Mouse (Mus musculus) kidney, postnatal 0 days (tissue): ENCODE data around the gene Lrrc25. TPM values are rescaled to one million over a fixed set of nuclear protein-coding genes. Genes with fewer than 3 reads are reported as not detected.

Experiments used
- ATAC-seq: fragments of 200-750 bp; cut with Nextera tagmentation; replicated peaks from 2 replicates; pipeline ENCODE4 v1.8.0; 2017; ENCODE audit warnings: low read depth, moderate number of reproducible peaks, moderate TSS enrichment, moderate library complexity; ENCODE audit not compliant: low FRiP score
- DNase-seq: peaks from one replicate; pipeline ENCODE4 v3.0.0-alpha.2; 2016; ENCODE audit warnings: low spot score
- H3K27ac ChIP-seq: fragments of 300-500 bp; sonication (generic); 2 replicates; pipeline ENCODE4 v1.5.1; 2014; ENCODE audit warnings: mild to moderate bottlenecking
- H3K27me3 ChIP-seq: fragments of 300-500 bp; sonication (generic); 2 replicates; pipeline ENCODE4 v1.6.1; 2014; ENCODE audit warnings: low read length, mixed read lengths; ENCODE audit not compliant: insufficient read depth
- H3K36me3 ChIP-seq: fragments of 300-500 bp; sonication (generic); 2 replicates; pipeline ENCODE4 v1.6.1; 2014; ENCODE audit warnings: low read length, mixed read lengths; ENCODE audit not compliant: insufficient read depth
- H3K4me1 ChIP-seq: fragments of 300-500 bp; sonication (generic); replicated peaks from 2 replicates; pipeline ENCODE4 v1.6.1; 2014; ENCODE audit warnings: antibody characterized with exemption, low read length, mixed read lengths; ENCODE audit not compliant: insufficient read depth
- H3K4me2 ChIP-seq: fragments of 300-500 bp; sonication (generic); 2 replicates; pipeline ENCODE4 v1.6.1; 2014; ENCODE audit warnings: mild to moderate bottlenecking, low read length, moderate library complexity, mixed read lengths
- H3K4me3 ChIP-seq: fragments of 300-500 bp; sonication (generic); replicated peaks from 2 replicates; pipeline ENCODE4 v1.5.1; 2014; ENCODE audit warnings: low read depth, low read length
- H3K9ac ChIP-seq: fragments of 300-500 bp; sonication (generic); 2 replicates; pipeline ENCODE4 v1.6.1; 2014; ENCODE audit warnings: low read depth, low read length
- H3K9me3 ChIP-seq: fragments of 300-500 bp; sonication (generic); replicated peaks from 2 replicates; pipeline ENCODE4 v1.6.1; 2016; ENCODE audit warnings: low read length, inconsistent platforms, mixed read lengths
- CTCF ChIP-seq: IDR thresholded peaks from 2 replicates; pipeline ENCODE4 v1.5.1; 2016; ENCODE audit warnings: antibody characterized with exemption, low read depth, mild to moderate bottlenecking, moderate library complexity
- WGBS: fragments of 180-500 bp; shearing (Covaris S2); extraction: QIAGEN DNeasy Blood & Tissue Kit; methylation state at CpG from one replicate; pipeline ENCODE4 v1.1.7; 2014; 5-methylcytosine and 5-hydroxymethylcytosine counted together
- polyA plus RNA-seq: library from polyadenylated mRNA; unstranded; fragments of >200 nt; fragmentation: Nextera tagmentation; extraction: Ambion mirVana; gene quantifications from 2 replicates; pipeline ENCODE4 v1.2.1, GENCODE M21; 2015

Gene Lrrc25
- polyA plus RNA-seq, 1 experiment from 2014 or later, result 1.9 TPM

- TF ChIP-seq CTCF, result no peak
- no peak for ATAC-seq
- Histone ChIP-seq H3K27ac (0 out of 2 replicates have a peak overlapping the region, but pooled peaks have one; percentile 31), H3K9me3 (no peaks in the 10 kb centered on the region), H3K9ac (no peak overlapping the region), H3K4me1 (0 out of 2 replicates have a peak, but pooled peaks cover 3% of the 10 kb centered on the region), H3K4me3 (no peak overlapping the region), H3K4me2 (no peak overlapping the region), H3K36me3 (no peaks in the 10 kb centered on the region), H3K27me3 (no peaks in the 10 kb centered on the region)
- DNase-seq, result no peak
- WGBS, result 47% methylated on average over 5 of the region's 5 CpGs
Measured at GRCm38 (mm10) chr8:70667071-70667470, 51.1 kb downstream of the Lrrc25 start.

Other genes with a start within 250 kb of the Lrrc25 start
- 0.24 and 0.28 TPM in 2 replicates for gene Comp, start 242.6 kb upstream of the Lrrc25 start, polyA plus RNA-seq
- gene Crtc1, start 176.6 kb upstream of the Lrrc25 start, polyA plus RNA-seq, result 13.6 and 14.6 TPM in 2 replicates
- 19.1 and 19.5 TPM in 2 replicates for gene Klhl26, start 139.2 kb upstream of the Lrrc25 start, polyA plus RNA-seq
- 3.0 and 3.5 TPM in 2 replicates for gene Tmem59l, start 128.8 kb upstream of the Lrrc25 start, polyA plus RNA-seq
- gene Crlf1, start 123.0 kb upstream of the Lrrc25 start, polyA plus RNA-seq, result 31.3 and 33.7 TPM in 2 replicates
- gene Rex1bd, start 109.4 kb upstream of the Lrrc25 start, polyA plus RNA-seq, result 140 TPM in 2 replicates
- gene Uba52, start 105.4 kb upstream of the Lrrc25 start, polyA plus RNA-seq, result 1,111 and 1,265 TPM in 2 replicates
- 249 and 255 TPM in 2 replicates for gene Fkbp8, start 88.4 kb upstream of the Lrrc25 start, polyA plus RNA-seq
- gene Kxd1, start 88.2 kb upstream of the Lrrc25 start, polyA plus RNA-seq, result 81.3 and 81.8 TPM in 2 replicates
- gene Ell, start 76.7 kb upstream of the Lrrc25 start, polyA plus RNA-seq, result 14.9 and 17.1 TPM in 2 replicates
- 166 and 169 TPM in 2 replicates for gene Isyna1, start 21.8 kb upstream of the Lrrc25 start, polyA plus RNA-seq
- 166 and 188 TPM in 2 replicates for gene Ssbp4, start 7.3 kb upstream of the Lrrc25 start, polyA plus RNA-seq
- 3.0 and 3.2 TPM in 2 replicates for gene Gdf15, start 16.3 kb downstream of the Lrrc25 start, polyA plus RNA-seq
- 84.2 and 87.5 TPM in 2 replicates for gene Pgpep1, start 44.2 kb downstream of the Lrrc25 start, polyA plus RNA-seq
- 243 and 281 TPM in 2 replicates for gene Lsm4, start 57.1 kb downstream of the Lrrc25 start, polyA plus RNA-seq
- 72.4 and 98.1 TPM in 2 replicates for gene Jund, start 82.8 kb downstream of the Lrrc25 start, polyA plus RNA-seq
- gene Iqcn, start 87.3 kb downstream of the Lrrc25 start, polyA plus RNA-seq, result 0.03 and 0.05 TPM in 2 replicates
- 0.70 and 0.74 TPM in 2 replicates for gene Gm3336, start 102.4 kb downstream of the Lrrc25 start, polyA plus RNA-seq
- gene Pde4c, start 107.6 kb downstream of the Lrrc25 start, polyA plus RNA-seq, result 8.0 and 9.5 TPM in 2 replicates
- gene Rab3a, start 138.5 kb downstream of the Lrrc25 start, polyA plus RNA-seq, result 20.5 and 21.8 TPM in 2 replicates
- gene Mpv17l2, start 144.8 kb downstream of the Lrrc25 start, polyA plus RNA-seq, result 78.2 and 80.3 TPM in 2 replicates
- gene Pik3r2, start 160.6 kb downstream of the Lrrc25 start, polyA plus RNA-seq, result 43.8 and 47.2 TPM in 2 replicates
- gene Mast3, start 188.9 kb downstream of the Lrrc25 start, polyA plus RNA-seq, result 8.4 and 10.2 TPM in 2 replicates
- 0.09 and 0.13 TPM in 2 replicates for gene Il12rb1, start 192.3 kb downstream of the Lrrc25 start, polyA plus RNA-seq
- gene Arrdc2, start 223.6 kb downstream of the Lrrc25 start, polyA plus RNA-seq, result 6.8 and 7.5 TPM in 2 replicates
- gene Kcnn1, start 247.1 kb downstream of the Lrrc25 start, polyA plus RNA-seq, result 4.2 and 5.5 TPM in 2 replicates